Comparison of ENCODE assay signal across 24 mouse cellular contexts in genomic region chr1:86201312-86201711, GRCm38 (mm10). TPM values are rescaled to one million over a fixed set of nuclear protein-coding genes. Genes with fewer than 3 reads are reported as not detected.
A peak's percentile ranks its signal among the peaks of the same experiment; 100 is the strongest.
DNase-seq lines count a peak whose midpoint lies in the region; ATAC-seq lines count a peak whose summit lies in the region.
"Had no signal": no experiment of that assay in that cellular context is flagged by ENCODE, and none has a peak within 500 bp of the region (broad histone marks: within the 10 kb centered on the region; RNA-seq: fewer than 3 reads in every experiment).

No protein-coding gene starts in this region.

- H3K9ac ChIP-seq in hindbrain, embryonic 16.5 days (ENCODE audit: low read depth, low read length): no peak overlapping the region
- H3K9ac ChIP-seq: embryonic facial prominence, embryonic 13.5 days; embryonic facial prominence, embryonic 15.5 days; forebrain, embryonic 12.5 days had no signal

- no peak overlapping the region for H3K4me2 ChIP-seq in hindbrain, embryonic 16.5 days (ENCODE audit: low read length)
- H3K4me2 ChIP-seq: embryonic facial prominence, embryonic 13.5 days; embryonic facial prominence, embryonic 15.5 days; forebrain, embryonic 12.5 days had no signal

- H3K27ac ChIP-seq in hindbrain, embryonic 16.5 days (ENCODE audit: low read depth, low read length): no peak overlapping the region
- H3K27ac ChIP-seq: embryonic facial prominence, embryonic 13.5 days; embryonic facial prominence, embryonic 15.5 days; forebrain, embryonic 10.5 days; forebrain, embryonic 12.5 days had no signal

- H3K9me3 ChIP-seq in hindbrain, embryonic 16.5 days (ENCODE audit: control insufficient read depth, low read length): no peaks in the 10 kb centered on the region
- H3K9me3 ChIP-seq: embryonic facial prominence, embryonic 13.5 days; embryonic facial prominence, embryonic 15.5 days; forebrain, embryonic 10.5 days; forebrain, embryonic 12.5 days; G1E had no signal

- no peak overlapping the region for H3K4me3 ChIP-seq in hindbrain, embryonic 16.5 days (ENCODE audit: low read length)
- H3K4me3 ChIP-seq: embryonic facial prominence, embryonic 13.5 days; embryonic facial prominence, embryonic 15.5 days; erythroblast, embryonic 14.5 days; forebrain, embryonic 10.5 days; forebrain, embryonic 12.5 days had no signal

- ATAC-seq in hindbrain, embryonic 16.5 days: no peak
- ATAC-seq: forebrain, embryonic 14.5 days; forebrain, embryonic 16.5 days; Patski had no signal

- DNase-seq in ES-CJ7 (ENCODE audit: low read depth, low spot score) (peak; percentile 66), R1 (ENCODE audit: low read depth, low spot score) (peak; percentile 69), ZHBTc4 (ENCODE audit: low read depth, low spot score) (peak; percentile 78)
- no peak for DNase-seq in right cerebral cortex, postnatal 4 days
- DNase-seq: adrenal gland, adult 2 months; adrenal gland, postnatal 10 days; adrenal gland, postnatal 25 days; cerebellum, adult 11 months; cerebellum, adult 18-20 months; cerebellum, adult 8-10 months; cerebellum, adult 9-11 months; cerebellum, postnatal 14 days; cerebellum, postnatal 36 days; embryo, embryonic 11 days had no signal

- no peaks in the 10 kb centered on the region for H3K4me1 ChIP-seq in hindbrain, embryonic 16.5 days (ENCODE audit: control insufficient read depth, insufficient read depth, low read depth, low read length)
- H3K4me1 ChIP-seq: embryonic facial prominence, embryonic 13.5 days; embryonic facial prominence, embryonic 15.5 days; forebrain, embryonic 10.5 days; forebrain, embryonic 12.5 days had no signal

- H3K36me3 ChIP-seq in hindbrain, embryonic 16.5 days (ENCODE audit: control insufficient read depth, insufficient read depth, low read length): peaks cover 57% of the 10 kb centered on the region

- no peaks in the 10 kb centered on the region for H3K27me3 ChIP-seq in hindbrain, embryonic 16.5 days (replicated peaks; ENCODE audit: control insufficient read depth, insufficient read depth, low read length)
- H3K27me3 ChIP-seq: embryonic facial prominence, embryonic 13.5 days; embryonic facial prominence, embryonic 15.5 days; forebrain, embryonic 12.5 days; Patski had no signal

RNA-seq across cellular contexts. Expression of gene Armc9, which starts 46.7 kb away (rescaled TPM):
- polyA plus RNA-seq in hindbrain, embryonic 16.5 days (2015; fragmentation: Nextera tagmentation; extraction: Ambion mirVana): 34.5 and 36.9 TPM in 2 replicates
